Mouse (Mus musculus): ENCODE measurements around the gene Nat8f1.
"Not testable (repeated sequence)": the region's sequence is repeated elsewhere in the genome, so short reads cannot be mapped to it uniquely, and the experiment has no call there.

Gene Nat8f1

GRCm38 (mm10) chr6:85904642-85905061 lies 10.8 kb downstream of the Nat8f1 start, which contains the start of gene Nat8f4:
Gene Nat8f4, minus strand, starts transcription at chr6:85904884.
- peak; percentile 82 for DNase-seq

- no peak for DNase-seq
These were observed 13.2 kb downstream of the Nat8f1 start for GRCm38 (mm10) chr6:85902303-85902702.

- not testable (repeated sequence) for DNase-seq
These were observed 16.7 kb downstream of the Nat8f1 start for GRCm38 (mm10) chr6:85898596-85899475.

GRCm38 (mm10) chr6:85895061-85895648 lies 20.3 kb downstream of the Nat8f1 start:
- DNase-seq, result peak; percentile 39

GRCm38 (mm10) chr6:85888961-85889360 lies 26.5 kb downstream of the Nat8f1 start:
- no peak for DNase-seq

- no peak for DNase-seq
These were observed 31.2 kb downstream of the Nat8f1 start for GRCm38 (mm10) chr6:85884311-85884710.

GRCm38 (mm10) chr6:85883246-85883645 lies 32.2 kb downstream of the Nat8f1 start:
- DNase-seq, result not testable (repeated sequence)

GRCm38 (mm10) chr6:85869006-85869405 lies 46.5 kb downstream of the Nat8f1 start, which contains the start of gene Nat8f2:
Gene Nat8f2, minus strand, starts transcription at chr6:85869158.
- DNase-seq, result not testable (repeated sequence)

GRCm38 (mm10) chr6:85867726-85868690 lies 47.5 kb downstream of the Nat8f1 start:
- DNase-seq, result no peak

- DNase-seq, result not testable (repeated sequence)
These were observed 48.5 kb downstream of the Nat8f1 start for GRCm38 (mm10) chr6:85866995-85867394.

- not testable (repeated sequence) for DNase-seq
These were observed 49.3 kb downstream of the Nat8f1 start for GRCm38 (mm10) chr6:85866166-85866565.

- peak; percentile 27 for DNase-seq
These were observed 50.4 kb downstream of the Nat8f1 start for GRCm38 (mm10) chr6:85864900-85865639.

- no peak for DNase-seq
These were observed 51.6 kb downstream of the Nat8f1 start for GRCm38 (mm10) chr6:85863840-85864239.

GRCm38 (mm10) chr6:85863136-85863535 lies 52.4 kb downstream of the Nat8f1 start:
- DNase-seq, result no peak

- DNase-seq, result no peak
These were observed 52.9 kb downstream of the Nat8f1 start for GRCm38 (mm10) chr6:85862565-85862964.

- no peak for DNase-seq
These were observed 54.2 kb downstream of the Nat8f1 start for GRCm38 (mm10) chr6:85861247-85861646.

Data from cerebellum, adult 9-11 months (tissue).